Mouse (Mus musculus): Measurements from ENCODE around the gene Zfp654. TPM values are rescaled to one million over a fixed set of nuclear protein-coding genes. Genes with fewer than 3 reads are reported as not detected.

The Zfp654 gene
- polyA plus RNA-seq, 1 experiment from 2014 or later = 2.4 TPM

- no peak overlapping the region for H3K4me3 ChIP-seq (replicated peaks)
- no peak overlapping the region for H3K27ac ChIP-seq (replicated peaks)
- H3K9ac ChIP-seq = no peak overlapping the region
- H3K4me2 ChIP-seq = no peak overlapping the region
- no peak for ATAC-seq (ENCODE audit: insufficient read depth)
- no peaks in the 10 kb centered on the region for H3K27me3 ChIP-seq
- 70% methylated on average over 1 of the region's 1 CpGs for WGBS (ENCODE audit: insufficient replicate concordance)
- no peaks in the 10 kb centered on the region for H3K4me1 ChIP-seq (replicated peaks)
- no peaks in the 10 kb centered on the region for H3K9me3 ChIP-seq (replicated peaks)
- H3K36me3 ChIP-seq (replicated peaks) = peaks cover 2% of the 10 kb centered on the region; the same call in 1 of the 2 replicates
These were observed 27.0 kb downstream of the Zfp654 start for GRCm38 (mm10) chr16:64824474-64824873.

DNA sequence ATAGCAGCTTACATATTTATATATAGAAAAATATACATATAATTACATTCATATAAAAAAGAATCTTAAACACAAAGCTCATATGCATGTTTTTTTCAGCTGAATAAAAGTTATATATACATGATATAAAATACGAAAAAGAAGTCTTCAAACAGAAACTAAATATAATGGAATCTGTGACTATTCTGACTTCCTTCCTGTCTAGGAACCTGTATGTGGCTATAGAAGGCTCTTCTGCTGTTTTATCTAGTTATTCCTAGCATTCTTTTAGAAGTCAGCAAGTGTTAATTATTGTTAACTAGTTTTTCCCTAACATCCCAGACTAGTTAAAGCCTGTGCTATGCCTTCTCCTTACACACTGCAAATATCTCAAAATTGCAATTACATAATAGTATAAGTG, 27.6 kb downstream of the Zfp654 start:
- Histone ChIP-seq H3K27ac (replicated peaks) (no peak overlapping the region), H3K9me3 (replicated peaks) (no peaks in the 10 kb centered on the region), H3K4me3 (replicated peaks) (no peak overlapping the region), H3K9ac (no peak overlapping the region), H3K4me2 (no peak overlapping the region), H3K36me3 (replicated peaks) (no peaks in the 10 kb centered on the region), H3K27me3 (no peaks in the 10 kb centered on the region), H3K4me1 (replicated peaks) (no peaks in the 10 kb centered on the region)
- ATAC-seq (ENCODE audit: insufficient read depth) = no peak
- WGBS (ENCODE audit: insufficient replicate concordance) = 61% methylated on average over 1 of the region's 1 CpGs

GRCm38 (mm10) chr16:64817094-64817765, 34.2 kb downstream of the Zfp654 start:
- WGBS (ENCODE audit: insufficient replicate concordance) = 75% methylated on average over 3 of the region's 3 CpGs
- no peak overlapping the region for H3K9ac ChIP-seq
- ATAC-seq (ENCODE audit: insufficient read depth) = no peak
- no peaks in the 10 kb centered on the region for H3K9me3 ChIP-seq (replicated peaks)
- peaks cover 11% of the 10 kb centered on the region for H3K36me3 ChIP-seq (replicated peaks)
- no peak overlapping the region for H3K27ac ChIP-seq (replicated peaks)
- no peak overlapping the region for H3K4me2 ChIP-seq
- no peaks in the 10 kb centered on the region; the same call in 1 of the 2 replicates for H3K4me1 ChIP-seq (replicated peaks)
- no peak overlapping the region for H3K4me3 ChIP-seq (replicated peaks)
- H3K27me3 ChIP-seq = no peaks in the 10 kb centered on the region

GRCm38 (mm10) chr16:64803041-64803440, 48.4 kb downstream of the Zfp654 start:
- H3K9ac ChIP-seq = no peak overlapping the region
- H3K36me3 ChIP-seq (replicated peaks) = peaks cover 13% of the 10 kb centered on the region; the same call in 1 of the 2 replicates
- 81% methylated on average over 3 of the region's 3 CpGs for WGBS (ENCODE audit: insufficient replicate concordance)
- no peaks in the 10 kb centered on the region for H3K9me3 ChIP-seq (replicated peaks)
- ATAC-seq (ENCODE audit: insufficient read depth) = no peak
- no peak overlapping the region for H3K27ac ChIP-seq (replicated peaks)
- no peaks in the 10 kb centered on the region for H3K4me1 ChIP-seq (replicated peaks)
- no peak overlapping the region for H3K4me3 ChIP-seq (replicated peaks)
- no peaks in the 10 kb centered on the region for H3K27me3 ChIP-seq
- no peak overlapping the region for H3K4me2 ChIP-seq

GRCm38 (mm10) chr16:64801638-64802037, 49.8 kb downstream of the Zfp654 start:
- Histone ChIP-seq H3K4me2 (no peak overlapping the region), H3K27me3 (no peaks in the 10 kb centered on the region), H3K4me1 (replicated peaks) (no peaks in the 10 kb centered on the region), H3K36me3 (replicated peaks) (peaks cover 13% of the 10 kb centered on the region; the same call in 1 of the 2 replicates), H3K9me3 (replicated peaks) (no peaks in the 10 kb centered on the region), H3K27ac (replicated peaks) (no peak overlapping the region), H3K4me3 (replicated peaks) (no peak overlapping the region), H3K9ac (no peak overlapping the region)
- ATAC-seq (ENCODE audit: insufficient read depth) = no peak

- Histone ChIP-seq H3K36me3 (replicated peaks) (peaks cover 7% of the 10 kb centered on the region; the same call in 1 of the 2 replicates), H3K9ac (no peak overlapping the region), H3K27ac (replicated peaks) (no peak overlapping the region), H3K4me3 (replicated peaks) (no peak overlapping the region), H3K27me3 (no peaks in the 10 kb centered on the region), H3K4me2 (no peak overlapping the region), H3K4me1 (replicated peaks) (no peaks in the 10 kb centered on the region), H3K9me3 (replicated peaks) (no peaks in the 10 kb centered on the region)
- ATAC-seq (ENCODE audit: insufficient read depth) = no peak
- WGBS (ENCODE audit: insufficient replicate concordance) = 73% methylated on average over 5 of the region's 5 CpGs
These were observed 51.1 kb downstream of the Zfp654 start for GRCm38 (mm10) chr16:64800393-64800792.

DNA sequence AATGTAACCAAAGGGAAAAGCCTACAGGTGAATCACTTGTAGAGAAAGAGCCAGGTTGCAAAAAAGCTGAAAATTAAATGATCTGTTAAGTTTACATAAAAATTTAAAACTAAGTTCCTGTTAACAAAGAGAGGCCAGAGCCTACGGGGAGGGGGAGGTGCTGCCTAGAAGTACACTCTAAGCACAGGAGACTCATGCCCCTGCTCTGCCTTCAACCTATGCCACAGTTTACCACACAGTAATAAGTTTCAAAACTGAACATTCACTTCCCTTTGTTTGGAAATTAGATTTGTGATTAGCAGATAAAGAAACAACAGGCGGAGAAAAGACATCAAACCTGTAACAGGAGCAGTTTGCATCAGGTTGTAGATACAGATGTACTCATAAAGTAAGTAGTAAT, 56.6 kb downstream of the Zfp654 start:
- H3K4me1 ChIP-seq (replicated peaks) = no peaks in the 10 kb centered on the region
- H3K4me3 ChIP-seq (replicated peaks) = no peak overlapping the region
- no peak overlapping the region for H3K4me2 ChIP-seq
- no peak overlapping the region for H3K27ac ChIP-seq (replicated peaks)
- H3K9ac ChIP-seq = no peak overlapping the region
- H3K36me3 ChIP-seq (replicated peaks) = 0 out of 2 replicates have a peak, but pooled peaks cover 2% of the 10 kb centered on the region
- no peaks in the 10 kb centered on the region for H3K27me3 ChIP-seq
- no peak for ATAC-seq (ENCODE audit: insufficient read depth)
- H3K9me3 ChIP-seq (replicated peaks) = no peaks in the 10 kb centered on the region
- 58% methylated on average over 2 of the region's 2 CpGs for WGBS (ENCODE audit: insufficient replicate concordance)

- no peaks in the 10 kb centered on the region for H3K4me1 ChIP-seq (replicated peaks)
- ATAC-seq (ENCODE audit: insufficient read depth) = no peak
- WGBS (ENCODE audit: insufficient replicate concordance) = 84% methylated on average over 3 of the region's 3 CpGs
These were observed 61.7 kb downstream of the Zfp654 start for GRCm38 (mm10) chr16:64789706-64790105.

GRCm38 (mm10) chr16:64775516-64775915, 75.9 kb downstream of the Zfp654 start:
- ATAC-seq (ENCODE audit: insufficient read depth) = no peak
- Histone ChIP-seq H3K27me3 (no peaks in the 10 kb centered on the region), H3K4me1 (replicated peaks) (peaks cover 5% of the 10 kb centered on the region), H3K9ac (no peak overlapping the region), H3K27ac (replicated peaks) (no peak overlapping the region), H3K36me3 (replicated peaks) (no peaks in the 10 kb centered on the region), H3K4me2 (no peak overlapping the region), H3K4me3 (replicated peaks) (no peak overlapping the region), H3K9me3 (replicated peaks) (no peaks in the 10 kb centered on the region)
- WGBS (ENCODE audit: insufficient replicate concordance) = 65% methylated on average over 1 of the region's 1 CpGs

More at GRCm38 (mm10) chr16:64789706-64790105, 61.7 kb downstream of the Zfp654 start:
- Histone ChIP-seq H3K36me3 (replicated peaks) (peaks cover 25% of the 10 kb centered on the region), H3K9ac (no peak overlapping the region), H3K9me3 (replicated peaks) (no peaks in the 10 kb centered on the region), H3K4me3 (replicated peaks) (no peak overlapping the region), H3K27me3 (no peaks in the 10 kb centered on the region), H3K4me2 (no peak overlapping the region), H3K27ac (replicated peaks) (no peak overlapping the region)

- Histone ChIP-seq H3K27ac (replicated peaks) (no peak overlapping the region), H3K9ac (no peak overlapping the region; the same call in 1 of the 2 replicates), H3K4me3 (replicated peaks) (peak overlapping the region; percentile 67), H3K4me1 (replicated peaks) (peaks cover 9% of the 10 kb centered on the region), H3K36me3 (replicated peaks) (peaks cover 9% of the 10 kb centered on the region), H3K4me2 (peak overlapping the region; percentile 73), H3K9me3 (replicated peaks) (no peaks in the 10 kb centered on the region), H3K27me3 (no peaks in the 10 kb centered on the region)
- ATAC-seq (ENCODE audit: insufficient read depth) = no peak
- 81% methylated on average over 2 of the region's 2 CpGs for WGBS (ENCODE audit: insufficient replicate concordance)
These were observed 80.0 kb downstream of the Zfp654 start for GRCm38 (mm10) chr16:64771431-64771818.

- H3K4me1 ChIP-seq (replicated peaks) = peaks cover 9% of the 10 kb centered on the region
- peaks cover 14% of the 10 kb centered on the region for H3K36me3 ChIP-seq (replicated peaks)
- no peaks in the 10 kb centered on the region for H3K9me3 ChIP-seq (replicated peaks)
- H3K4me3 ChIP-seq (replicated peaks) = peak within 1 kb of the TSS; percentile 67
- peak within 1 kb of the TSS; percentile 73 for H3K4me2 ChIP-seq
- WGBS (ENCODE audit: insufficient replicate concordance) = 2% methylated on average over 72 of the region's 72 CpGs
- peak within 1 kb of the TSS; percentile 80 for H3K9ac ChIP-seq
- ATAC-seq (ENCODE audit: insufficient read depth) = peak; percentile 90
- H3K27me3 ChIP-seq = no peaks in the 10 kb centered on the region
- peak within 1 kb of the TSS; percentile 56; the same call in 1 of the 2 replicates for H3K27ac ChIP-seq (replicated peaks)
These were observed 80.7 kb downstream of the Zfp654 start, which contains the start of gene 4930453N24Rik for GRCm38 (mm10) chr16:64770521-64771430. TSS of gene 4930453N24Rik (minus strand) at chr16:64771161.
